Mouse (Mus musculus) layer of hippocampus, adult 8-10 months (tissue): ENCODE results near the gene Gm3182. TPM values are rescaled to one million over a fixed set of nuclear protein-coding genes. Genes with fewer than 3 reads are reported as not detected.
"Not testable (repeated sequence)": the region's sequence is repeated elsewhere in the genome, so short reads cannot be mapped to it uniquely, and the experiment has no call there.

Source experiments
- DNase-seq, 2 experiments: peaks; one replicate each; pipeline ENCODE4 v3.0.0; 2022; ENCODE audit warnings: low spot score in 2 of 2
- total RNA-seq, 4 experiments: library from RNA; stranded (reverse); gene quantifications; 2 replicates each; pipeline ENCODE4 v1.2.4; 2022

The Gm3182 gene
- total RNA-seq, result under 1 TPM in 2 of 4 experiments, not detected in 2; 0.32 to 0.43 TPM

DNA sequence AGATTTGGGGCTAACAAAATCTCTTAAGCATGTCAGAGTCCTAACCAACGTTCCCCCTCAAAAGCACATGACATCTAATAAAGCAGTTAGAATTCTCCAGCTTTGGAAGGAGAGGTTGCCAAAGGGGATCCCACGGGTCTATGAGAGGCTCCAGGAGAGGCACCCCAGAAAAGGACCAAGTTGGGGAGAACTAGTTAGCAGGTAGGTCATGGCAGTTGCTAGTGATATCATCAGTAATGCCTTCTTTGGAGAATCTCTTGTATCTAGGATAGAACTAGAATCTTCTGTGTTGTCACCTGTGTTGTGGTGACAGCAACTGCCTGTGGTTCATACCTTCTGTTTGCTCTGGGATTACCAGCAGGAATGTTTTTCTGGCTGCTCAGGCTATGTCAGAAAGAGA is at the start of gene Gm3182:
Gene Gm3182, plus strand, starts transcription at position 301 of the 400 bp plus-strand sequence.
- not testable (repeated sequence) for DNase-seq

- DNase-seq, result not testable (repeated sequence)
Observed at GRCm38 (mm10) chr14:4499425-4499824, 17.9 kb downstream of the Gm3182 start.

Other genes starting within 250 kb of the Gm3182 start
- gene Gm3138, start 232.1 kb upstream of the Gm3182 start, total RNA-seq, result not detected
- not detected for gene Gm3149, start 164.5 kb upstream of the Gm3182 start, total RNA-seq
- gene 2610042L04Rik, start 147.0 kb upstream of the Gm3182 start, total RNA-seq, result 1 to 10 TPM in 3 of 4 experiments, under 1 TPM in 1; 0.83 to 1.7 (median 1.5) TPM
- not detected for gene Gm3159, start 84.2 kb upstream of the Gm3182 start, total RNA-seq
- 1 to 10 TPM in 1 of 4 experiments, under 1 TPM in 2, not detected in 1; 0.67 to 1.8 (median 0.79) TPM for gene Gm3164, start 66.3 kb upstream of the Gm3182 start, total RNA-seq
- 1 to 10 TPM in 2 of 4 experiments, not detected in 2; 2.8 to 8.4 TPM for gene Gm3173, start 50.8 kb upstream of the Gm3182 start, total RNA-seq
- not detected for gene Gm3047, start 73.7 kb downstream of the Gm3182 start, total RNA-seq
- gene Gm8159, start 150.6 kb downstream of the Gm3182 start, total RNA-seq, result under 1 TPM in 3 of 4 experiments, not detected in 1; 0.39 to 0.70 (median 0.50) TPM
- under 1 TPM in 1 of 4 experiments, not detected in 3; 0.54 TPM for gene Gm3239, start 182.4 kb downstream of the Gm3182 start, total RNA-seq
- not detected for gene Gm7876, start 227.5 kb downstream of the Gm3182 start, total RNA-seq
- under 1 TPM in 2 of 4 experiments, not detected in 2; 0.25 to 0.90 TPM for gene Gm3252, start 245.0 kb downstream of the Gm3182 start, total RNA-seq